Mouse (Mus musculus): ENCODE results near the gene Cfc1.

The Cfc1 gene

DNA sequence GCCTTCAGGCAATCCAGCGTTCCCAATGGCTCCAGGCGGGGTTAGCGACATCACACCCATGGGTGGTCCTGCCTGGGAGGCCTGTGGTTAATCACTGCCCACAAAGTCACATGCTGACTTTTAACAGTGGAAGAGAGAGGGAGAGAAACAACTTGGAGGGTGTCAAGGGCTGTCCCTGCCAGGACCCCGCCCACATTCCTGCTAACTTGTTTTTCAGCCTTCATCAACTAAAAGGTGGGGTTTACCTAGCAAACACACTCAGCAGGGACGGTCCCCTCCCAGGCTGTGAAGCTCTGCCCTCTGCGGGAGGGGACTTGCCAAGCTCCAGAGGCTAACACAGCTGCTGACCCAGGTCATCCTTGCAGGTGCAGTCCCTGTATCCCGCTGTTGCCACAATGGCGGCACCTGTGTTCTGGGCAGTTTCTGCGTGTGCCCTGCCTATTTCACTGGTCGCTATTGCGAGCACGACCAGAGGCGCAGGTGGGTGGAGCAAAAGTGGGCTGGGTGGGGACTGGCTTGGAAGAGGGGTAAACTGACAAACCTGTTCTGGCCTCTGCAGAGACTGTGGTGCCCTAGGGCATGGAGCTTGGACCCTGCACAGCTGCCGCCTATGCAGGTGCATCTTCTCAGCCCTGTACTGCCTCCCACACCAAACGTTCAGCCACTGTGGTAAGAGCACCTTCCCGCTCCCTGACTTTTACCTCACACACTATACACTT is 1.5 kb downstream of the Cfc1 start:
- in situ Hi-C loops (cut with MboI, MseI): no loop called here

GRCm38 (mm10) chr1:34547074-34547473 is 11.6 kb downstream of the Cfc1 start:
- in situ Hi-C loops (cut with MboI, MseI): no loop called here

GRCm38 (mm10) chr1:34553690-34554089 is 18.2 kb downstream of the Cfc1 start:
- in situ Hi-C loops (cut with MboI, MseI): no loop called here

GRCm38 (mm10) chr1:34554275-34554674 is 18.8 kb downstream of the Cfc1 start:
- in situ Hi-C loops (cut with MboI, MseI): no loop called here

DNA sequence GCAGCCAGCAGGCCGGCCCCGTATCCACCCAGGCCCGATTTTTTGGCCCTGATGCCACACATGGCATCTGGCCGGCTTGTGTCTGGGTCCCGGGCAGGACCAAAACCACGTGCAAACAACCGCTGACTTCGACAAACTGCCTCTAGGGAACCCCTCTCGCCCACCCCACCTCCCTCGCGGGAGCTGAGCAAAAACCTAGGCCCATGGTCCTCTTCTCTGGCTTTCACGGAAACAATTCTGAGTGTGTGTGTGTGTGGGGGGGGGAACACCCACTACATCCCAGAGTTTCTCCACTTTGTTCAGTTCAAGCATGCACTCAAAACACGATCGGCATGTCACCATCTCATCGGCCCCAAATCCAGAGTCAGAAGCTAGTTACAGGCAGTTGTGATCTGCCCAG is 25.4 kb downstream of the Cfc1 start, which contains the start of gene Prss40:
Prss40 (minus strand) TSS at position 101 of the 400 bp plus-strand sequence.
- in situ Hi-C loops (cut with MboI, MseI): no loop called here

DNA sequence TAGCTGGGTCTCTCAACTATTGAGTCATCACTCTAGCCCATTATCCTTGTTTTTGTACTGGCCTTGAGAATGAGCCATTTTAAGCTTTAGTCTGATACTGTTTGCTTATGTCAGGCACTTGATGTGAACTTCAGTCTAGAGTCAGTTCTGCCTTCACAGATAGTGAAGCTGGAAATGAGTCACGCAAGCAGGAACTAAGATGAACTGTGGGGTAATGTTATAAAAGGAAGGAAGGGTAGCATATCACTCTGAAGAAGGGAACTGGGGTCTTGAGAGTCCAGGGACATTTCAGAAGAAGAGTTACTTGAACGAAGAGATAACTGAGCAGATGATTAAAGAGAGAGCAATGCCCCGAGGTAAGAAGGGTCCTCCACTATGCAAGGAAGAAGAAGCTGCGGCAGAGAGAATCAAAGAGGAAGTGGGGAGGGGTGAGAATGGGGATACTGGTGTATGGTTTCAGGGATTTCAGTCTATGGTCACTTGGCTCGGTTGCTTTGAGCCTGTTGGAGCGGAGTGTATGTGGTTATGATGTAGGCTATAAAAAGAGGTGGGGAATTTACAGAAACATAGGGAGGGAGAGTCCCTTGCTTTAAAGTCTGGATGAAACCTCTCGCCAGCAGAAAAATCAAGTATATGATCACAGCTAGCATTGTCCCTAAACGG is 29.1 kb downstream of the Cfc1 start:
- in situ Hi-C loops (cut with MboI, MseI): no loop called here

GRCm38 (mm10) chr1:34568120-34568519 is 32.7 kb downstream of the Cfc1 start:
- in situ Hi-C loops (cut with MboI, MseI): no loop called here

DNA sequence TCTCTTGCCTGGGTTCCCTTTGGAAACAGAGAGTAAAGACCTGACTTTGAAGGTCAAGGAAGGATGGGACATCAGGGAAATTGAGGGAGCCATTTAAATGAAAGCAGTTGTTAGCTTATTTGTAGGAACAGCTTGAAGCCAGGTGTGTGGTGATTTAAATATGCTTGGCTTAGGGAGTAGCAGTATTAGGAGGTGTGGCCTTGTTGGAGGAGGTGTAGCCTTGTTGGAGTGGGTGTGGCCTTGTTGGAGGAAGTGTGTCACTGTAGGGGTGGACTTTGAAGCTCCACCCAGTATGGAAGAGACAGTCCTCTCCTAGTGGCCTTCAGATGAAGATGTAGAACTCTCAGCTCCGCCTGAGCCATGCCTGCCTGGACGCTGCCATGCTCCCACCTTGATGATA is 34.4 kb downstream of the Cfc1 start:
- in situ Hi-C loops (cut with MboI, MseI): no loop called here

GRCm38 (mm10) chr1:34571431-34571830 is 36.0 kb downstream of the Cfc1 start:
- in situ Hi-C loops (cut with MboI, MseI): no loop called here

- in situ Hi-C loops (cut with MboI, MseI): no loop called here
These were observed 37.8 kb downstream of the Cfc1 start for GRCm38 (mm10) chr1:34573221-34573620.

DNA sequence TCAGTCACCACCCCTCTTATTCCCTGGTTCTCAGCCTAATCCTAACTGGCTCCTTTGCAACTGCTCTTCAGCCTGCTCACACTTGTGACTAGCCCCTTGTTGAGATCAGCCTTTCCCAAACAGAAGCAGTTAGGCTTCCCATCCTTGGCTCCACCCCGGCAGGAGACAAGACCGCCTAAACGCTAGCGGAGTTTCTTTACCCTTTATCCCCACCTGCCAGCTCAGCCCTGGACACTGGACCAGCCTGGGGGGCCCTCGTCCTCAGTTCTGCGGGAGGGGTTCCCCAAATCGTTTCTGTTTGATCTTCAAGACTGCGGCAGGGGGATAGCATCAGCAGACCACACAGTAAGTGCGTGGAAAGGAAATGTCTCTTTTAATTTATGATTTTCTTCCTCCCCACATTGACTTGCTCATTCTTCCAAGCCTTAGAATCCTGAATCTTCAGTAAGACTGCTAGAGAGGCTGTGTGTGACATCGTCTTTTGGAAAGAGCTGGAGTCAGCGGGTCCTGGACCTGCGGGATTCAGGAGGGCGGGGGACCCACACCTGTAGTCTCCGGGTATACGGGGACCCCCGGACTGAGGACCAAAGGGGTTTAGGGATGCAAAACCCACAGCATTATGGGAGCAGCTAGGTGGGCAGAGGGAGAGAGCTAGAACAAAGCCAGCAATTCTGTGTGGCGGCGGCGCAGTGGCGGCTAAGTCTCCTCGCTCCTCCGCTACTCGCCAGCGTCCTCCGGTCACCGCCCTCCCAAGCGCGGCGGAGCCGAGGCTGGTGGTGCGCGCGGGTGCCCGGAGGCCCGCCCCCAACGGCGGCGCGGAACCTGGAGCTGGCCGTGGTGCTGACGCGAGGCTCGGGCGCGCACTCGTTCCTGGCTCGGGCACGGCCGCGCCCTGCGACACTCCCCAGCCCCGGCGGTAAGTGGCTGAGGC is 43.7 kb downstream of the Cfc1 start, which contains the start of gene Amer3:
Amer3 (plus strand) TSS at position 807 of the 931 bp plus-strand sequence.
- in situ Hi-C loops (cut with MboI, MseI): no loop called here

DNA sequence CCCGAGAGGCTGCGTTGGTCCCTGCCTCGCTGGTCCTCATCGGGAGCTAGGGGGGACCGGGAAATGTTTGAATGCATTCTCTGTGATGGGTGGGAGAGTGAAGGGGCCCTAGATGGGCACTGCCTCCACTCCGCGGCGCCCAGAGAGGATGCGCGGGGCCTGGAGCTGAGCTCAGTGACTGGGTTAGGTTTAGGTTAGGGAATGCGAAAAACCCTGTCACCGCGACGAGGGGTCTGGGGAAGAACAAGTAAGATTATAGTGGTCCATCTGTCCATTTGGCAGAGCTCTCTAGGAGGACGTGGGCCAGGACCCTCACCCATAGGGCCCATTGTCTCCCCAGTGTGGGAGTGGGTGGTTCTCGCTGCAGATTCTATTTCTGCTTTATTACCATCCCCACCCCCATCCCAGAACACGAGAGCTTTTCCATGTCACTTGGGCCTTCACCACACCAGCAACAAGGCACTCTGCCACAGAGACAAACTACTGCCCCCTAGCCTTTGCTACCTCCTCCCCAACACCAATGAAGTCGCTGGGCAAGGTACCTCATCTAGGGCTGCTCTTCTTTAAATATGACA is 44.4 kb downstream of the Cfc1 start:
- in situ Hi-C loops (cut with MboI, MseI): no loop called here

DNA sequence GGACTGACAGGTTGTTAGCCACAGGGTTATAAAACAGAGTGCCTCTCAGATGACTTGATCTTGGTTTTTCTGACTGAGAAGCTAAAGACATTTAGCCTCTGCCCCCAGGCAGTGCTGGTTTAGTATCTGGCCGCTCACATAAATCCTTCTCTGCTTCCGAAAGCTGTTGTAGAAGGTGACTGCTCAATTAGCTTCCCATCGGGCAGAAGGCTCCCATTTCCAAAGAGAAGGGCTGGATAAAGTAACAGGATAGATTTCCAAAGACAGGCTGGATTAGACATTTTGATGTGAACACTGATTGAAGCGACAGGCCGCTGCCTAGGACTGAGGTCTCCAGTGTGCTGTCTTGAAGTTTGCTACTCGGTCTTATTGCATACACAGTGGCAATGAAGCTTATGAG is 46.8 kb downstream of the Cfc1 start:
- in situ Hi-C loops (cut with MboI, MseI): no loop called here

GRCm38 (mm10) chr1:34583821-34584263 is 48.4 kb downstream of the Cfc1 start:
- in situ Hi-C loops (cut with MboI, MseI): no loop called here

DNA sequence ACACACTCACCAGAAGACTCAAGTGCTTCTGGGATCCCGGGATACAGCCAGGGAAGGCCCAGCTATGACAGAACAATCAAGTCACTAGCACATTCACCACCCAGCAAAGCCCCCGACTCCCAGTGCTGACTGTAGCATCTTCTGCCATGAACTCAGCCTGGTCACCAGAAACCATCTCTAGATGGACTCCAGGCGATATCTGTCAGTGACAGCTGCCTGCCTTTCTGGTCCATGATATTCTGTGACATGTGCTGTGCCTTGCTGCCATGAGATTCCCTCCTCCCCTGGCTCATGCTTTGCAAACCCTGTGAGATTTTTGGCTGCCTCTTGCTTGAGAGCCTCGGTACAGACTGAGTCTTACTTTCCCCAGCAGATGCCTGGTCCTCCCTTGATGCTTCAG is 49.3 kb downstream of the Cfc1 start:
- in situ Hi-C loops (cut with MboI, MseI): no loop called here

- in situ Hi-C loops (cut with MboI, MseI): no loop called here
These were observed 52.0 kb downstream of the Cfc1 start for GRCm38 (mm10) chr1:34587298-34588096.
